11 mouse cellular contexts compared by ENCODE assay signal in the genomic region with DNA sequence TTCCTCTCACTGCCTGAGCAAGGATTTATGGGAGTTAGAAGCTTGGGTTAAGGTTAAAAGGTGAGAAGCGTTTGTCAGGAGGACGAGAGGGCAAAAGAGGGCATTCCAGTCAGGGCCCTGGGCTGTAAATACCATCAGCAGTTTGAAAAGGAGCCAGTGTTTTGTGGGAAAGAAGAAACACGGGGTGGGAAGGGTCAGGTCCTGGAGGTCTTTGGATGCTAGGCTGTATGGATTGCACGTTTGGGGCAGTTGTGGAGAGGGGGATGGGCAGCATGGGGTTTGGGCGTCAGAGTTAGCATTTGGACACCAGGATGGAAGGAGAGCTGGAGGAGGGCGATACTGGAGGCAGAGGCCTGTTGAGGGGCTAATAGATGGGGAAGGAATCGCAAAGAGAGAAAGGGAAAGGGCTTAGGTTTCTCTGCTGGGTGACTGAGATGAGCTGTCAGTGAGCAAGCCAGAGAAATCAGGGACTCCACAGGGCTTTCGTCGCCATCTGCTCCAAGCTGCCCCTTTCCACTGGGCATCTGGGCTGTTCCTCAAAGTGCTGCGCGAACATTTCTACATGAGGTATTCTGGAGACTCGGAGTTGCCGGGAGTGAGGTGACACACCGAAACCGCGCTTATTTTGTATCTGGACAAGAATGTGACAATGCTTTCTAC.
DNase-seq lines count a peak whose midpoint lies in the region; ATAC-seq and TF ChIP-seq lines count a peak whose summit lies in the region.
"Had no signal": no experiment of that assay in that cellular context is flagged by ENCODE, and none has a peak within 500 bp of the region (broad histone marks: within the 10 kb centered on the region; RNA-seq: fewer than 3 reads in every experiment).

No protein-coding gene starts in this region.

- ATAC-seq in hindbrain, embryonic 13.5 days (ENCODE audit: low FRiP score) = no peak
- ATAC-seq in midbrain, embryonic 11.5 days (ENCODE audit: low FRiP score) = no peak
- ATAC-seq in midbrain, embryonic 16.5 days = no peak
- no peak for ATAC-seq in intestine, postnatal 0 days
- ATAC-seq: inflammation-experienced regulatory T-cells, adult 6 months had no signal

- no peak overlapping the region for H3K27ac ChIP-seq in hindbrain, embryonic 10.5 days
- H3K27ac ChIP-seq in hindbrain, embryonic 13.5 days = no peak overlapping the region
- no peak overlapping the region for H3K27ac ChIP-seq in midbrain, embryonic 11.5 days (ENCODE audit: low read depth, low read length)
- H3K27ac ChIP-seq in midbrain, embryonic 16.5 days (ENCODE audit: low read length) = no peak overlapping the region
- no peak overlapping the region; the same call in 1 of the 2 replicates for H3K27ac ChIP-seq in embryonic facial prominence, embryonic 10.5 days (replicated peaks)
- H3K27ac ChIP-seq in intestine, postnatal 0 days (ENCODE audit: low read depth, low read length) = no peak overlapping the region

- H3K4me2 ChIP-seq in hindbrain, embryonic 13.5 days = no peak overlapping the region
- no peak overlapping the region for H3K4me2 ChIP-seq in midbrain, embryonic 11.5 days
- no peak overlapping the region for H3K4me2 ChIP-seq in midbrain, embryonic 16.5 days (ENCODE audit: low read length)
- no peak overlapping the region for H3K4me2 ChIP-seq in intestine, postnatal 0 days (replicated peaks; ENCODE audit: low read depth)
- H3K4me2 ChIP-seq: heart, embryonic 12.5 days; liver, embryonic 11.5 days had no signal

- no peak overlapping the region for H3K4me3 ChIP-seq in hindbrain, embryonic 10.5 days
- H3K4me3 ChIP-seq in hindbrain, embryonic 13.5 days = no peak overlapping the region
- H3K4me3 ChIP-seq in midbrain, embryonic 11.5 days (ENCODE audit: low read depth, low read length) = no peak overlapping the region
- no peak overlapping the region for H3K4me3 ChIP-seq in midbrain, embryonic 16.5 days (ENCODE audit: low read depth, low read length)
- no peak overlapping the region for H3K4me3 ChIP-seq in embryonic facial prominence, embryonic 10.5 days
- H3K4me3 ChIP-seq in intestine, postnatal 0 days (ENCODE audit: low read depth, low read length) = no peak overlapping the region
- H3K4me3 ChIP-seq: heart, embryonic 12.5 days had no signal

- no peaks in the 10 kb centered on the region for H3K9me3 ChIP-seq in hindbrain, embryonic 10.5 days
- H3K9me3 ChIP-seq in hindbrain, embryonic 13.5 days = no peaks in the 10 kb centered on the region
- no peaks in the 10 kb centered on the region for H3K9me3 ChIP-seq in midbrain, embryonic 11.5 days (ENCODE audit: control insufficient read depth, low read length)
- no peaks in the 10 kb centered on the region for H3K9me3 ChIP-seq in midbrain, embryonic 16.5 days (replicated peaks; ENCODE audit: control insufficient read depth, low read length, poor library complexity, severe bottlenecking)
- H3K9me3 ChIP-seq in embryonic facial prominence, embryonic 10.5 days = no peaks in the 10 kb centered on the region
- H3K9me3 ChIP-seq in intestine, postnatal 0 days (ENCODE audit: control insufficient read depth) = no peaks in the 10 kb centered on the region
- H3K9me3 ChIP-seq: heart, embryonic 12.5 days had no signal

- no peak overlapping the region for H3K9ac ChIP-seq in hindbrain, embryonic 13.5 days
- no peak overlapping the region for H3K9ac ChIP-seq in midbrain, embryonic 11.5 days (ENCODE audit: low read length)
- H3K9ac ChIP-seq in midbrain, embryonic 16.5 days (ENCODE audit: low read depth, low read length) = no peak overlapping the region
- H3K9ac ChIP-seq in intestine, postnatal 0 days (ENCODE audit: low read depth, low read length) = no peak overlapping the region
- H3K9ac ChIP-seq: heart, embryonic 12.5 days had no signal

- no peak for TF ChIP-seq CTCF in intestine, postnatal 0 days (IDR thresholded peaks at IDR 0.05; ENCODE audit: low read depth)

- 61% methylated on average over 16 of the region's 16 CpGs for WGBS in hindbrain, embryonic 10.5 days
- WGBS in hindbrain, embryonic 13.5 days = 65% methylated on average over 16 of the region's 16 CpGs
- WGBS in midbrain, embryonic 11.5 days = 76% methylated on average over 16 of the region's 16 CpGs
- WGBS in midbrain, embryonic 16.5 days = 74% methylated on average over 16 of the region's 16 CpGs
- WGBS in embryonic facial prominence, embryonic 10.5 days = 54% methylated on average over 16 of the region's 16 CpGs
- 57% methylated on average over 16 of the region's 16 CpGs for WGBS in intestine, postnatal 0 days

- H3K27me3 ChIP-seq in hindbrain, embryonic 10.5 days (ENCODE audit: insufficient read depth, poor library complexity, severe bottlenecking) = no peaks in the 10 kb centered on the region
- H3K27me3 ChIP-seq in hindbrain, embryonic 13.5 days = no peaks in the 10 kb centered on the region
- no peaks in the 10 kb centered on the region for H3K27me3 ChIP-seq in midbrain, embryonic 11.5 days (ENCODE audit: control insufficient read depth, insufficient read depth, low read length)
- H3K27me3 ChIP-seq in midbrain, embryonic 16.5 days (ENCODE audit: control insufficient read depth, insufficient read depth, low read depth, low read length) = no peaks in the 10 kb centered on the region
- no peaks in the 10 kb centered on the region for H3K27me3 ChIP-seq in embryonic facial prominence, embryonic 10.5 days (replicated peaks; ENCODE audit: low read depth, poor library complexity, severe bottlenecking)
- no peaks in the 10 kb centered on the region for H3K27me3 ChIP-seq in intestine, postnatal 0 days (replicated peaks; ENCODE audit: control insufficient read depth, insufficient read depth, low read length)
- H3K27me3 ChIP-seq: heart, embryonic 12.5 days had no signal

- no peaks in the 10 kb centered on the region for H3K36me3 ChIP-seq in hindbrain, embryonic 10.5 days
- no peaks in the 10 kb centered on the region for H3K36me3 ChIP-seq in hindbrain, embryonic 13.5 days
- H3K36me3 ChIP-seq in midbrain, embryonic 11.5 days (ENCODE audit: control insufficient read depth, insufficient read depth, low read length) = no peaks in the 10 kb centered on the region
- no peaks in the 10 kb centered on the region for H3K36me3 ChIP-seq in midbrain, embryonic 16.5 days (ENCODE audit: control insufficient read depth, insufficient read depth, low read length)
- H3K36me3 ChIP-seq in embryonic facial prominence, embryonic 10.5 days (replicated peaks) = no peaks in the 10 kb centered on the region
- H3K36me3 ChIP-seq in intestine, postnatal 0 days (ENCODE audit: control insufficient read depth, insufficient read depth) = no peaks in the 10 kb centered on the region
- H3K36me3 ChIP-seq: heart, embryonic 12.5 days had no signal

- H3K4me1 ChIP-seq in hindbrain, embryonic 10.5 days (replicated peaks) = peaks cover 9% of the 10 kb centered on the region
- no peaks in the 10 kb centered on the region for H3K4me1 ChIP-seq in hindbrain, embryonic 13.5 days (replicated peaks)
- H3K4me1 ChIP-seq in midbrain, embryonic 11.5 days (ENCODE audit: control insufficient read depth, insufficient read depth, low read length) = no peaks in the 10 kb centered on the region
- no peaks in the 10 kb centered on the region for H3K4me1 ChIP-seq in midbrain, embryonic 16.5 days (ENCODE audit: control insufficient read depth, insufficient read depth, low read length)
- H3K4me1 ChIP-seq in embryonic facial prominence, embryonic 10.5 days = peaks cover 12% of the 10 kb centered on the region
- H3K4me1 ChIP-seq in intestine, postnatal 0 days (replicated peaks; ENCODE audit: control insufficient read depth, insufficient read depth, low read length) = no peaks in the 10 kb centered on the region

- DNase-seq in hindbrain, embryonic 10.5 days (ENCODE audit: low spot score) = peak; percentile 7
- DNase-seq in midbrain, embryonic 11.5 days (ENCODE audit: low spot score, missing footprints) = peak; percentile 56
- peak; percentile 29 for DNase-seq in embryonic facial prominence, embryonic 10.5 days (ENCODE audit: low spot score)
- DNase-seq in mesoderm, embryonic 11.5 days (ENCODE audit: low read depth, low spot score) = peak; percentile 59
- DNase-seq in testis, postnatal 10 days (ENCODE audit: low spot score) = no peak
